Mouse (Mus musculus): ENCODE results near the gene Prdm15.

DNA sequence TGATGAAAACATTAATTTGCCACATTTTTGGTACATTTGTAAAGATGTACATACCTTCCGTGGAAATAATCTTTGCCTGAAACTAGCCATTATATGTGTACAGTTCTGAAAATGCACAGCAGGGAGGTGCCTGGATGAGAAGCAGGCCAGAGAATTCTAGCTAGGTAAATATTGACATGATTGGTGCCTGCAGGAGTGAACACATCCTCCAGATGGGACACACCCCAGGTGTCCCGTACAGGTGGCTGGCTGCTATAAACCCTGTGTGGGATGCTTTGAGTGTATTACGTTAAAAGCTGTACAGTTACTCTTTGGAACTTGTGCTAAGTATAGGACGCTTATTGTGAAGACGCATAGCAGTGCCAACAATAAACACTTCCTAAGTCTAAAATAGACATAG lies 68.6 kb downstream of the Prdm15 start:
- no peak for TF ChIP-seq CTCF (IDR thresholded peaks at IDR 0.05; ENCODE audit: control insufficient read depth, insufficient read depth, low read length)
- no peak for TF ChIP-seq POLR2A (IDR thresholded peaks at IDR 0.05; ENCODE audit: borderline replicate concordance, control insufficient read depth, low read depth, low read length)
